Mouse (Mus musculus): ENCODE data around the gene Proca1. TPM values are rescaled to one million over a fixed set of nuclear protein-coding genes. Genes with fewer than 3 reads are reported as not detected.
A peak's percentile ranks its signal among the peaks of the same experiment; 100 is the strongest.

Gene Proca1
- polyA plus RNA-seq, 1 experiment from 2014 or later: 2.3 TPM

DNA sequence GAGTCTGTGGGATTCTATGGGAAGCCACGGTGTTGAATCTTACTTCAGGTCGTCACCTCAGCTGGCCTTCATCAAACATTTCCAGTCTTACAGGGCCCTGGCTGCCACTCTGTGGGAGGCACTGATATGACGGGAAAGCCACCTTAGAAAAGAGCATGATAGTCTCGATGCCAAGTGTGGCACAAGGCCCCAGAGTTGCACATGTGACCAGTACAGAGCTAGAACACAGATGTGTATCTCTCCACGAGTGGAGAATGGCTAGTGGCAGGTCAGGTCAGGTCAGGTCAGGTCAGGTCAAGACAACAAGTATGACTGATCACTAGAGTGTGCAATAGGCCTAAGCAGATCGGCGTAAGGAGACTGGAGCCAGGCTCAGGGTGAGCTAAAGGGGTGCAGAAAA, 17.4 kb downstream of the Proca1 start:
- H3K9me3 ChIP-seq: no peaks in the 10 kb centered on the region
- no peak overlapping the region for H3K27ac ChIP-seq (replicated peaks)
- H3K4me3 ChIP-seq: no peak overlapping the region
- no peak overlapping the region for H3K4me2 ChIP-seq (replicated peaks)
- H3K9ac ChIP-seq (replicated peaks): no peak overlapping the region
- no peak for ATAC-seq (ENCODE audit: low FRiP score, low read depth)
- H3K36me3 ChIP-seq: peaks cover 99% of the 10 kb centered on the region
- H3K4me1 ChIP-seq: no peaks in the 10 kb centered on the region; the same call in 1 of the 2 replicates
- WGBS: 75% methylated on average over 7 of the region's 7 CpGs
- H3K27me3 ChIP-seq: no peaks in the 10 kb centered on the region

- Histone ChIP-seq H3K4me3 (no peak overlapping the region), H3K27me3 (no peaks in the 10 kb centered on the region), H3K9me3 (no peaks in the 10 kb centered on the region), H3K9ac (replicated peaks) (no peak overlapping the region), H3K4me2 (replicated peaks) (no peak overlapping the region), H3K4me1 (no peaks in the 10 kb centered on the region), H3K27ac (replicated peaks) (no peak overlapping the region), H3K36me3 (peaks cover 99% of the 10 kb centered on the region)
- no peak for ATAC-seq (ENCODE audit: low FRiP score, low read depth)
- 88% methylated on average over 5 of the region's 5 CpGs for WGBS
Observed at GRCm38 (mm10) chr11:78211513-78211912, 18.3 kb downstream of the Proca1 start.

- Histone ChIP-seq H3K4me1 (no peaks in the 10 kb centered on the region), H3K27ac (replicated peaks) (no peak overlapping the region), H3K36me3 (peaks cover 98% of the 10 kb centered on the region), H3K4me3 (no peak overlapping the region), H3K9me3 (no peaks in the 10 kb centered on the region), H3K27me3 (no peaks in the 10 kb centered on the region), H3K4me2 (replicated peaks) (no peak overlapping the region), H3K9ac (replicated peaks) (no peak overlapping the region)
- 95% methylated on average over 14 of the region's 14 CpGs for WGBS
- ATAC-seq (ENCODE audit: low FRiP score, low read depth): no peak
Observed at GRCm38 (mm10) chr11:78213086-78213817, 20.1 kb downstream of the Proca1 start.

DNA sequence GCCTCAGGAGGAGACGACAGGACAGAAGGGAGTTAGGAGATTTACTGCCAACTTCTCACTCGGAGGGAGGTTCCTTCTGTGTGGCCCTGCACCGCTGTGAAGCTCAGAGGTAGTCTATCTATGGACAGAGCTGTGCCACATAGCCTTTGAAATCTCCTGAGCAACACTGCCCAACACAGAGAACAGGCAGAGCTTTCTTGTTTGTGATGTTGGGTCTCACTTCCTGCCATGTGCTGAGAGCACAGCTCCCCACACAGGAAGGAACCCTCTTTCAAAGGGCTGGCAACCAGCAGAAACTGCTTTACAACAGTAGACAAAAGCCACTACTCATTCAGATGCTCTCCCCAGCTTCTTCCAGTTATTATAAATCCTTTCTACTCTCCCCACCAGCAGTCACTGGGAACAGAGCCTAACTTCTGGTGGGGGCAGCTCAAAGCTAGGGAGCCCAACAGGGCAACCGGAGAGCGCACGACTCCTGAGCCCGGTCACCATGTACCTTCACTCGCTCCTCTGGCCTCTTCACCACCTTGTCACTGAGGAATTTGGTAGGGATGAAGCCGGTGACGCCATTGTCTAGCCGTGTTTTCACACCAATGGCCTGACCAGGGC, 22.6 kb downstream of the Proca1 start:
- Histone ChIP-seq H3K4me3 (no peak overlapping the region), H3K27me3 (no peaks in the 10 kb centered on the region), H3K27ac (replicated peaks) (no peak overlapping the region), H3K36me3 (peaks cover 97% of the 10 kb centered on the region), H3K9me3 (no peaks in the 10 kb centered on the region), H3K4me1 (no peaks in the 10 kb centered on the region), H3K4me2 (replicated peaks) (no peak overlapping the region), H3K9ac (replicated peaks) (no peak overlapping the region)
- ATAC-seq (ENCODE audit: low FRiP score, low read depth): no peak
- WGBS: 94% methylated on average over 11 of the region's 11 CpGs

GRCm38 (mm10) chr11:78223586-78223985, 30.4 kb downstream of the Proca1 start:
- Histone ChIP-seq H3K36me3 (peaks cover 96% of the 10 kb centered on the region), H3K9ac (replicated peaks) (no peak overlapping the region), H3K4me2 (replicated peaks) (no peak overlapping the region), H3K27me3 (no peaks in the 10 kb centered on the region), H3K27ac (replicated peaks) (no peak overlapping the region), H3K4me3 (no peak overlapping the region), H3K9me3 (no peaks in the 10 kb centered on the region), H3K4me1 (no peaks in the 10 kb centered on the region)
- no peak for ATAC-seq (ENCODE audit: low FRiP score, low read depth)
- WGBS: 91% methylated on average over 4 of the region's 4 CpGs

GRCm38 (mm10) chr11:78231518-78231917, 38.3 kb downstream of the Proca1 start:
- 95% methylated on average over 6 of the region's 6 CpGs for WGBS

GRCm38 (mm10) chr11:78240193-78240857, 47.1 kb downstream of the Proca1 start:
- Histone ChIP-seq H3K4me3 (no peak overlapping the region), H3K9me3 (no peaks in the 10 kb centered on the region), H3K4me1 (peaks cover 11% of the 10 kb centered on the region), H3K27ac (replicated peaks) (no peak overlapping the region), H3K4me2 (replicated peaks) (no peak overlapping the region), H3K27me3 (no peaks in the 10 kb centered on the region), H3K9ac (replicated peaks) (no peak overlapping the region), H3K36me3 (peaks cover 26% of the 10 kb centered on the region)
- ATAC-seq (ENCODE audit: low FRiP score, low read depth): no peak
- 92% methylated on average over 9 of the region's 9 CpGs for WGBS

More at GRCm38 (mm10) chr11:78231518-78231917, 38.3 kb downstream of the Proca1 start:
- no peak overlapping the region for H3K9ac ChIP-seq (replicated peaks)
- H3K9me3 ChIP-seq: no peaks in the 10 kb centered on the region
- no peaks in the 10 kb centered on the region for H3K27me3 ChIP-seq
- H3K27ac ChIP-seq (replicated peaks): no peak overlapping the region
- ATAC-seq (ENCODE audit: low FRiP score, low read depth): no peak
- peaks cover 82% of the 10 kb centered on the region for H3K36me3 ChIP-seq
- no peaks in the 10 kb centered on the region for H3K4me1 ChIP-seq
- H3K4me3 ChIP-seq: no peak overlapping the region
- no peak overlapping the region for H3K4me2 ChIP-seq (replicated peaks)

GRCm38 (mm10) chr11:78245261-78245626, 52.1 kb downstream of the Proca1 start:
- ATAC-seq (ENCODE audit: low FRiP score, low read depth): peak; percentile 41; the same call in 1 of the 2 replicates

GRCm38 (mm10) chr11:78245627-78246317, 52.6 kb downstream of the Proca1 start, which contains the start of the genes Sdf2 and Supt6:
Sdf2 (plus strand) TSS chr11:78245746.
Supt6 (minus strand) TSS chr11:78245987.
- Histone ChIP-seq H3K4me1 (peaks cover 31% of the 10 kb centered on the region), H3K9ac (replicated peaks) (peak within 1 kb of the TSS; percentile 84), H3K27me3 (no peaks in the 10 kb centered on the region), H3K27ac (replicated peaks) (peak within 1 kb of the TSS; percentile 89), H3K4me3 (peak within 1 kb of the TSS; percentile 72), H3K9me3 (no peaks in the 10 kb centered on the region), H3K4me2 (replicated peaks) (peak within 1 kb of the TSS; percentile 75), H3K36me3 (peaks cover 9% of the 10 kb centered on the region)
- peak; percentile 91 for ATAC-seq (ENCODE audit: low FRiP score, low read depth)
- WGBS: under 1% methylated on average over 50 of the region's 50 CpGs

More at GRCm38 (mm10) chr11:78245261-78245626, 52.1 kb downstream of the Proca1 start:
- Histone ChIP-seq H3K4me3 (peak overlapping the region; percentile 72), H3K27ac (replicated peaks) (peak overlapping the region; percentile 89), H3K9me3 (no peaks in the 10 kb centered on the region), H3K4me1 (peaks cover 31% of the 10 kb centered on the region), H3K4me2 (replicated peaks) (peak overlapping the region; percentile 75), H3K27me3 (no peaks in the 10 kb centered on the region), H3K9ac (replicated peaks) (peak overlapping the region; percentile 84), H3K36me3 (peaks cover 10% of the 10 kb centered on the region)
- under 1% methylated on average over 19 of the region's 19 CpGs for WGBS

GRCm38 (mm10) chr11:78246318-78247011, 53.3 kb downstream of the Proca1 start:
- H3K27ac ChIP-seq (replicated peaks): peak overlapping the region; percentile 89; the same call in 1 of the 2 replicates
- H3K9me3 ChIP-seq: no peaks in the 10 kb centered on the region
- no peak for ATAC-seq (ENCODE audit: low FRiP score, low read depth)
- H3K27me3 ChIP-seq: no peaks in the 10 kb centered on the region
- peak overlapping the region; percentile 75 for H3K4me2 ChIP-seq (replicated peaks)
- peak overlapping the region; percentile 72 for H3K4me3 ChIP-seq
- H3K4me1 ChIP-seq: peaks cover 31% of the 10 kb centered on the region
- peak overlapping the region; percentile 84; the same call in 1 of the 2 replicates for H3K9ac ChIP-seq (replicated peaks)
- WGBS: 58% methylated on average over 7 of the region's 7 CpGs
- peaks cover 13% of the 10 kb centered on the region for H3K36me3 ChIP-seq

GRCm38 (mm10) chr11:78247012-78247348, 53.8 kb downstream of the Proca1 start:
- H3K4me2 ChIP-seq (replicated peaks): peak overlapping the region; percentile 75; the same call in 1 of the 2 replicates
- peaks cover 31% of the 10 kb centered on the region for H3K4me1 ChIP-seq
- no peak overlapping the region for H3K27ac ChIP-seq (replicated peaks)
- H3K9ac ChIP-seq (replicated peaks): no peak overlapping the region
- 70% methylated on average over 3 of the region's 3 CpGs for WGBS
- no peak overlapping the region for H3K4me3 ChIP-seq
- H3K36me3 ChIP-seq: peaks cover 17% of the 10 kb centered on the region
- no peaks in the 10 kb centered on the region for H3K9me3 ChIP-seq
- no peaks in the 10 kb centered on the region for H3K27me3 ChIP-seq
- ATAC-seq (ENCODE audit: low FRiP score, low read depth): no peak

Measured in midbrain, embryonic 12.5 days (tissue).